ENCODE assay signal across 18 mouse cellular contexts in genomic region chr13:35067084-35067483, GRCm38 (mm10). TPM values are rescaled to one million over a fixed set of nuclear protein-coding genes. Genes with fewer than 3 reads are reported as not detected.
A peak's percentile ranks its signal among the peaks of the same experiment; 100 is the strongest.
DNase-seq lines count a peak whose midpoint lies in the region; ATAC-seq lines count a peak whose summit lies in the region.
"Had no signal": no experiment of that assay in that cellular context is flagged by ENCODE, and none has a peak within 500 bp of the region (broad histone marks: within the 10 kb centered on the region; RNA-seq: fewer than 3 reads in every experiment).

No protein-coding gene starts in this region.

- no peaks in the 10 kb centered on the region for H3K36me3 ChIP-seq in kidney, embryonic 15.5 days
- no peaks in the 10 kb centered on the region for H3K36me3 ChIP-seq in forebrain, embryonic 12.5 days (replicated peaks)
- H3K36me3 ChIP-seq: limb, embryonic 12.5 days; midbrain, embryonic 12.5 days; neural tube, embryonic 15.5 days had no signal

- no peak overlapping the region for H3K27ac ChIP-seq in kidney, embryonic 15.5 days
- H3K27ac ChIP-seq in forebrain, embryonic 12.5 days, result no peak overlapping the region
- H3K27ac ChIP-seq: layer of hippocampus, adult 2 months; left cerebral cortex, adult 2 months; limb, embryonic 12.5 days; macrophage; midbrain, embryonic 12.5 days; neural tube, embryonic 15.5 days had no signal

- H3K4me3 ChIP-seq in kidney, embryonic 15.5 days (replicated peaks), result no peak overlapping the region
- H3K4me3 ChIP-seq in forebrain, embryonic 12.5 days (replicated peaks), result no peak overlapping the region
- H3K4me3 ChIP-seq: layer of hippocampus, adult 2 months; left cerebral cortex, adult 2 months; limb, embryonic 12.5 days; midbrain, embryonic 12.5 days; neural tube, embryonic 15.5 days had no signal

- no peaks in the 10 kb centered on the region for H3K4me1 ChIP-seq in kidney, embryonic 15.5 days
- peaks cover 4% of the 10 kb centered on the region; the same call in 1 of the 2 replicates for H3K4me1 ChIP-seq in forebrain, embryonic 12.5 days
- H3K4me1 ChIP-seq: midbrain, embryonic 12.5 days had no signal

- DNase-seq in kidney, adult 11 months, result peak; percentile 70
- DNase-seq in ovary, postnatal 36 days (ENCODE audit: low spot score), result peak; percentile 35
- DNase-seq in ovary, postnatal 10 days (ENCODE audit: low spot score), result no peak
- DNase-seq in fat pad, adult 2 months (ENCODE audit: extremely low read depth, low read depth, low spot score), result peak; percentile 13
- DNase-seq in cerebellum, postnatal 4 days (ENCODE audit: low spot score in 2 of 2), result no peak
- DNase-seq: cerebellum, adult 2 months; gastrocnemius, postnatal 25 days; lung, adult 18-20 months; right cerebral cortex, postnatal 14 days had no signal

- H3K9ac ChIP-seq in kidney, embryonic 15.5 days, result no peak overlapping the region
- no peak overlapping the region for H3K9ac ChIP-seq in forebrain, embryonic 12.5 days
- H3K9ac ChIP-seq: limb, embryonic 12.5 days; midbrain, embryonic 12.5 days; neural tube, embryonic 15.5 days had no signal

- WGBS in kidney, embryonic 15.5 days, result 67% methylated on average over 2 of the region's 2 CpGs
- WGBS in forebrain, embryonic 12.5 days, result 79% methylated on average over 2 of the region's 2 CpGs

- no peaks in the 10 kb centered on the region for H3K27me3 ChIP-seq in kidney, embryonic 15.5 days
- H3K27me3 ChIP-seq in forebrain, embryonic 12.5 days, result no peaks in the 10 kb centered on the region
- H3K27me3 ChIP-seq: limb, embryonic 12.5 days; midbrain, embryonic 12.5 days; neural tube, embryonic 15.5 days had no signal

- ATAC-seq in kidney, embryonic 15.5 days (replicated peaks; ENCODE audit: low FRiP score), result no peak
- ATAC-seq in forebrain, embryonic 12.5 days (ENCODE audit: low FRiP score), result no peak
- ATAC-seq: CD4-positive, CD25-positive, alpha-beta regulatory T cell, adult 4 months had no signal

- H3K4me2 ChIP-seq in kidney, embryonic 15.5 days, result no peak overlapping the region
- H3K4me2 ChIP-seq in forebrain, embryonic 12.5 days, result no peak overlapping the region
- H3K4me2 ChIP-seq: limb, embryonic 12.5 days; midbrain, embryonic 12.5 days; neural tube, embryonic 15.5 days had no signal

- H3K9me3 ChIP-seq in kidney, embryonic 15.5 days (replicated peaks), result no peaks in the 10 kb centered on the region
- no peaks in the 10 kb centered on the region for H3K9me3 ChIP-seq in forebrain, embryonic 12.5 days
- H3K9me3 ChIP-seq: limb, embryonic 12.5 days; midbrain, embryonic 12.5 days; neural tube, embryonic 15.5 days had no signal

RNA-seq across cellular contexts. Expression of gene Eci2, which starts 40.2 kb away (rescaled TPM):
- 126 and 131 TPM in 2 replicates for polyA plus RNA-seq in kidney, embryonic 15.5 days (2015; fragmentation: Nextera tagmentation; extraction: Ambion mirVana)
- polyA plus RNA-seq in forebrain, embryonic 12.5 days (2016; fragmentation: Nextera tagmentation; extraction: Ambion mirVana), result 117 and 118 TPM in 2 replicates

Comparison
In these comparisons a context has a peak if more than half of its experiments do, and no peak if none do; other contexts are left out.
1. DNase-seq: peak in kidney, adult 11 months (single experiment), ovary, postnatal 36 days (single experiment) and fat pad, adult 2 months (single experiment); none in ovary, postnatal 10 days (single experiment) and cerebellum, postnatal 4 days (0 of 2).